Mouse (Mus musculus) layer of hippocampus, adult 9-10 months (tissue): ENCODE measurements at regions not wholly inside any gene's neighbourhood (a gene's known extent, or its start where the extent isn't known, plus 50 kb on each side); places are given as distances from the start of the nearest gene placed in this dataset.
A peak's percentile ranks its signal among the peaks of the same experiment; 100 is the strongest.

Experiments
- DNase-seq: peaks from one replicate; pipeline ENCODE4 v3.0.0; 2022; ENCODE audit warnings: low spot score

GRCm38 (mm10) chr8:11145251-11145650, 137.0 kb upstream of the Irs2 start:
- no peak for DNase-seq

GRCm38 (mm10) chr8:11140566-11140965, 132.3 kb upstream of the Irs2 start:
- no peak for DNase-seq

- DNase-seq, result no peak
Observed at GRCm38 (mm10) chr8:11139294-11139693, 131.0 kb upstream of the Irs2 start.

GRCm38 (mm10) chr8:11138302-11139020, 130.2 kb upstream of the Irs2 start:
- no peak for DNase-seq

GRCm38 (mm10) chr8:11136566-11136965, 128.3 kb upstream of the Irs2 start:
- no peak for DNase-seq

GRCm38 (mm10) chr8:11135135-11135534, 126.9 kb upstream of the Irs2 start:
- DNase-seq, result no peak

GRCm38 (mm10) chr8:11134562-11134961, 126.3 kb upstream of the Irs2 start:
- DNase-seq, result no peak

GRCm38 (mm10) chr8:11119030-11119634, 110.9 kb upstream of the Irs2 start:
- DNase-seq, result no peak

GRCm38 (mm10) chr8:11116534-11116933, 108.3 kb upstream of the Irs2 start:
- no peak for DNase-seq

GRCm38 (mm10) chr8:11115210-11115609, 107.0 kb upstream of the Irs2 start:
- DNase-seq, result no peak

- DNase-seq, result no peak
Observed at GRCm38 (mm10) chr8:11114531-11114930, 106.3 kb upstream of the Irs2 start.

GRCm38 (mm10) chr8:11112908-11113532, 104.8 kb upstream of the Irs2 start:
- no peak for DNase-seq

- no peak for DNase-seq
Observed at GRCm38 (mm10) chr8:11111987-11112386, 103.7 kb upstream of the Irs2 start.

GRCm38 (mm10) chr8:11107435-11107834, 99.2 kb upstream of the Irs2 start:
- no peak for DNase-seq

GRCm38 (mm10) chr8:11107021-11107420, 98.8 kb upstream of the Irs2 start:
- no peak for DNase-seq

GRCm38 (mm10) chr8:11103745-11104607, 95.7 kb upstream of the Irs2 start:
- DNase-seq, result no peak

GRCm38 (mm10) chr8:11100310-11100709, 92.1 kb upstream of the Irs2 start:
- no peak for DNase-seq

- DNase-seq, result peak; percentile 21
Observed at GRCm38 (mm10) chr8:11099591-11099855, 91.3 kb upstream of the Irs2 start.

GRCm38 (mm10) chr8:11098790-11099590, 90.7 kb upstream of the Irs2 start:
- DNase-seq, result no peak

- DNase-seq, result no peak
Observed at GRCm38 (mm10) chr8:11098228-11098778, 90.0 kb upstream of the Irs2 start.

- DNase-seq, result no peak
Observed at GRCm38 (mm10) chr8:11097813-11098212, 89.6 kb upstream of the Irs2 start.

- DNase-seq, result no peak
Observed at GRCm38 (mm10) chr8:11094516-11094915, 86.3 kb upstream of the Irs2 start.
